Mouse (Mus musculus) spleen, adult 18-20 months (tissue): ENCODE results near the gene Flcn.
A peak's percentile ranks its signal among the peaks of the same experiment; 100 is the strongest.

Source experiments
- DNase-seq, 2 experiments: peaks; one replicate each; pipeline ENCODE4 v3.0.0; 2022; ENCODE audit warnings: mixed read lengths in 2 of 2

Flcn gene

GRCm38 (mm10) chr11:59760796-59761195, 49.0 kb downstream of the Flcn start:
- DNase-seq = no peak

DNA sequence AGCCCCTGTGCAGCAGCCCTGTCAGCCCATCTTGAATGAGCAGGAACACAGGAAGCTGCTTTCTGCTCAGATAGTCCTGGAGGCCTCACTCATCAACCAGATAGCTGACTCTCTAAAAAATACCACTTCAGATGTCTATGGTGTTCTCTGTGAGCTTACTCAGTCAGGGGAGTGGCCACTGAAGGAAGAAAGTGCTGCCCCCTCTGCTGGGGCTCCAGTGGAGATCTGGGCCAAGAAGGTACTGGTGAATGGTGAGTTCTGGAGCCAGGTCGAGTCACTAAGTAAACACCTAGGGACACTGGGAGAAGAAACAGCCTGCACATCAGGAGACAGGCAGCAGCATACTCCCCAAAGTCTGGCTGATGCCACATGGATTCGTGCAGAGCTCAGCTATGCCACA, 50.2 kb downstream of the Flcn start:
- DNase-seq = no peak

DNA sequence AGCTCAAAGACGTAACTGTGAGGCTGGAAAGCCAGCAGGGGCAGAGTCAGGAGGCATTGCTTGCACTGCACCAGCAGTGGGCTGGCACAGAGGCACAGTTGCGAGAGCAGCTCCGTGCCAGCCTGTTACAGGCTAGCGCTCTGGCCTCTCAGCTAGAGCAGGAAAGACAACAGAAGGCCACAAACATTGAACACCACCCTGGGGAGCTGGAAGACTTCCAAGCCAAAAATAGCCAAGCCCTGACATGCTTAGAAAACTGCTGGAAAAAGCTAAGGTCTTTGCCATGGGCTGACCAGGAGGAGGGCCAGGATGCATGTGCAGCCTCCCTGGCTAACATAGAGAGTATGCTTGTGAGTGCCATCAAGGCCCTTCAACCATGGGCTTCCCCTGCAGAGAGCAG, 50.6 kb downstream of the Flcn start:
- no peak for DNase-seq

- no peak for DNase-seq
These were observed 51.4 kb downstream of the Flcn start for GRCm38 (mm10) chr11:59758191-59758985.

DNA sequence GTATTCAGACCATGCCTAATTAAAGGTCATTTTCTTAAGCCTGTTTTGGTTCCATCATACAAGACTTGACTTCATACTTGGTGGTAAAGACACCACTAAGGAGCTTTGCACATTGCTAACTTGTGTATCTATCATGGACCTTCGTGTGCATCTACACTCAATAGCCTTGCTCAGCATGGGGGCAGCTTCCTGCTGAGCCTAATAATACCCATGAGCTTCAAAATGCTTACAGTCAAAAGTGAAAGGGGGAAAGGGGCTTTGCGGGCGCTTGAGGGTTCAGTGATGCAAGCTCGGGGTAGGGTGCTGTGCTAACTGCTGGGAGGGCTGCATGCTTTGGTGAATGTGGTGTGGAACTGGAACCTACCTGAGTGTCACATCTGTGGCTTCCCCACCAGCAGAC, 53.5 kb downstream of the Flcn start:
- no peak for DNase-seq

DNA sequence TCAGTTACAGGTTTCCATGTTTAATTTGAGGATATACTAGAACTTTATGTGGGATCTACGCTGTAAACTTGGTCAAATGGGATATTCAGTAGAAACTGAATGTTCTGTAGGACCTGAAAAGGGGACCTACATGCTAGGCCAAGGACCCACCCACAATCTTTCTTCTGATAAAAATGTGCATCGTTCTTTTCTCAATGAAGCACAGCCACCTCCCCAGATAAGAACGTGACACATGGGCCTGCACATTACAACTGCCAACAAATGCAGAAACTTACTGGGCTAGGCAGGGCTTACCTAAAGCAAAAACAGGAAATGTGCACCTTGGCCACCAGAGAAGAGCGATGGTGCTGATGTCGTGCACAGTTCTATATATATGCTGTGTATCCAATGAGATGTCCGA, 55.3 kb downstream of the Flcn start:
- DNase-seq = no peak

- no peak for DNase-seq
These were observed 60.8 kb downstream of the Flcn start for GRCm38 (mm10) chr11:59749050-59749449.

DNA sequence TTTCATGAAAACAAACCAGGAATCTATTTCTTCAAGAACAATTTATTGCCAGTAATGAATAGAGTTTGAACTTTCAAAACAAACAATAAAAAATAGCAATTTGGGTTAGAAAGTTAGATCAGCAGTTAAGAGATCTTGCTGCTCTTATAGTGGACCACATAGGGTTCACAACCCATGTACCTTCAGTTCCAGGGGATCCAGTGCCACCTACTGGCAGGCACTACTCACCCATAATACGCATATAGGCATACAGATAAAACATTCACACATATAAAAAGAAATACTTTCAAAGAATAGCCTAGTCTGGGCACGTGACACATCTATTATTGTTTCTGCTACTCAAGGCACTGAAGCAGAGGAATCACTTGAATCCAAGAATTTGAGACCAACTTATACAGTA, 63.2 kb downstream of the Flcn start:
- DNase-seq = peak in 1 of 2 experiments; percentile 50

GRCm38 (mm10) chr11:59745851-59746250, 64.0 kb downstream of the Flcn start:
- DNase-seq = no peak

GRCm38 (mm10) chr11:59744374-59744773, 65.4 kb downstream of the Flcn start:
- no peak for DNase-seq

DNA sequence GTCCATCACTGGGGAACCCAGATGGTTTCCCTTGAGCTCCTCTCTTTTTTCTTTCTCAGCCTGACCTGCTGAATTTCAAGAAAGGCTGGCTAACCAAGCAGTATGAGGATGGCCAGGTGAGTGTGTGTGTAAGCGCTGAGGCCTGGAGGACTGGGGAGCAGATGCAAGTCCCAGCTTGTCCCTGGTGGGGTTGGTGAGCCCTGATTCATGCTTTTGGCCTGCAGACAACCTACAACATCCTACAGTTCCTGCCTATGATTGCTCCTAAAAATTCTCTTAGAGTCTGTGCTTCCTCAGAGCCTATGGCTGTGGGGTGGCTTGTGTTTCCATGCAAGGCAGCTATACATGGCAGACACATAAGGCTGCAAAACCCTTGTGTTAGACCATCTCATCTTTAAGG, 66.1 kb downstream of the Flcn start:
- DNase-seq = no peak

DNA sequence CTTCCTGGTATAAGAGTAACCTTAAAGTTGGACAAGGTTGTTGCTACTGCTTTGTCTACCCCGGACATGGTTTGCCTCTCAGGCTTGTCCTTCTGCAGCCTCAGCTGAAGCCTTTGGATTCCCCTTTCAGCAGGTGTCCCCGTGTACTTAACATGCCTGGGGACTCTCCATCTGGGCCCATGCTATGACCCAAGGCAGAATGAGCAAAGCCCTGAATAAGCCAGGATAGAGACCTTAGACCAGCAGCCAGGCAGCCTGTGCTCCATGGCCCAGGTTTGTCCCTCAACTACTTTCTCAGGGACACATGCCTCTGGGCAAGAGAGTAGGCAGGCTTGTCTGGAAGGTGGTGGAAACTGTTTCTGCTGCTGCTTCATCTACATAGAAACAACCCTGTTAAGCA, 66.5 kb downstream of the Flcn start:
- no peak for DNase-seq

GRCm38 (mm10) chr11:59741915-59742314, 67.9 kb downstream of the Flcn start:
- DNase-seq = no peak
